Mouse (Mus musculus): ENCODE results near the gene Slc22a29. TPM values are rescaled to one million over a fixed set of nuclear protein-coding genes. Genes with fewer than 3 reads are reported as not detected.
"Not testable (repeated sequence)": the region's sequence is repeated elsewhere in the genome, so short reads cannot be mapped to it uniquely, and the experiment has no call there.

The Slc22a29 gene
- polyA plus RNA-seq (2012; rRNA removed): not detected in 2 replicates

GRCm38 (mm10) chr19:8218800-8219199 lies at the start of gene Slc22a29:
Gene Slc22a29 (minus strand): TSS chr19:8218900.
- H3K4me3 ChIP-seq (replicated peaks; ENCODE audit: extremely low read depth, low read depth, low read length): no peak within 1 kb of the TSS
- H3K4me1 ChIP-seq (ENCODE audit: control insufficient read depth, insufficient read depth, low read length): no peaks in the 10 kb centered on the region
- DNase-seq: no peak
- TF ChIP-seq POLR2A (IDR thresholded peaks at IDR 0.05; ENCODE audit: borderline replicate concordance, extremely low read depth, low read depth, low read length): no peak
- TF ChIP-seq CTCF (IDR thresholded peaks at IDR 0.05; ENCODE audit: insufficient read depth, low read length): no peak
- 81% methylated on average over 2 of the region's 2 CpGs for WGBS

GRCm38 (mm10) chr19:8265324-8265723 lies 46.6 kb upstream of the Slc22a29 start:
- no peak for TF ChIP-seq CTCF (IDR thresholded peaks at IDR 0.05; ENCODE audit: insufficient read depth, low read length)
- no peak for TF ChIP-seq POLR2A (IDR thresholded peaks at IDR 0.05; ENCODE audit: borderline replicate concordance, extremely low read depth, low read depth, low read length)
- no peak for DNase-seq
- Histone ChIP-seq H3K4me3 (replicated peaks; ENCODE audit: extremely low read depth, low read depth, low read length) (no peak overlapping the region), H3K4me1 (ENCODE audit: control insufficient read depth, insufficient read depth, low read length) (no peaks in the 10 kb centered on the region)
- WGBS: 60% methylated on average over 3 of the region's 3 CpGs

- Histone ChIP-seq H3K4me1 (ENCODE audit: control insufficient read depth, insufficient read depth, low read length) (no peaks in the 10 kb centered on the region), H3K4me3 (replicated peaks; ENCODE audit: extremely low read depth, low read depth, low read length) (peak overlapping the region; percentile 44)
- DNase-seq: no peak
- no peak for TF ChIP-seq CTCF (IDR thresholded peaks at IDR 0.05; ENCODE audit: insufficient read depth, low read length)
- WGBS: 18% methylated on average over 3 of the region's 3 CpGs
Measured at GRCm38 (mm10) chr19:8252705-8253037, 34.0 kb upstream of the Slc22a29 start.

GRCm38 (mm10) chr19:8251896-8252704 lies 33.4 kb upstream of the Slc22a29 start:
- peak; percentile 3 for DNase-seq
- TF ChIP-seq POLR2A (IDR thresholded peaks at IDR 0.05; ENCODE audit: borderline replicate concordance, extremely low read depth, low read depth, low read length): no peak
- TF ChIP-seq CTCF (IDR thresholded peaks at IDR 0.05; ENCODE audit: insufficient read depth, low read length): no peak
- peak overlapping the region; percentile 44 for H3K4me3 ChIP-seq (replicated peaks; ENCODE audit: extremely low read depth, low read depth, low read length)
- no peaks in the 10 kb centered on the region for H3K4me1 ChIP-seq (ENCODE audit: control insufficient read depth, insufficient read depth, low read length)
- WGBS: 5% methylated on average over 58 of the region's 58 CpGs

GRCm38 (mm10) chr19:8228916-8229315 lies 10.2 kb upstream of the Slc22a29 start:
- Histone ChIP-seq H3K4me3 (replicated peaks; ENCODE audit: extremely low read depth, low read depth, low read length) (no peak overlapping the region), H3K4me1 (ENCODE audit: control insufficient read depth, insufficient read depth, low read length) (no peaks in the 10 kb centered on the region)
- no peak for DNase-seq
- TF ChIP-seq POLR2A (IDR thresholded peaks at IDR 0.05; ENCODE audit: borderline replicate concordance, extremely low read depth, low read depth, low read length) (no peak), CTCF (IDR thresholded peaks at IDR 0.05; ENCODE audit: insufficient read depth, low read length) (no peak)

GRCm38 (mm10) chr19:8148787-8149523 lies 69.7 kb downstream of the Slc22a29 start:
- no peak overlapping the region for H3K4me3 ChIP-seq (replicated peaks; ENCODE audit: extremely low read depth, low read depth, low read length)
- TF ChIP-seq CTCF (IDR thresholded peaks at IDR 0.05; ENCODE audit: insufficient read depth, low read length) (no peak), POLR2A (IDR thresholded peaks at IDR 0.05; ENCODE audit: borderline replicate concordance, extremely low read depth, low read depth, low read length) (no peak)
- WGBS: 51% methylated on average over 2 of the region's 2 CpGs
- no peak for DNase-seq
- H3K4me1 ChIP-seq (ENCODE audit: control insufficient read depth, insufficient read depth, low read length): no peaks in the 10 kb centered on the region

- not testable (repeated sequence) for DNase-seq; H3K4me3 ChIP-seq (replicated peaks; ENCODE audit: extremely low read depth, low read depth, low read length); H3K4me1 ChIP-seq (ENCODE audit: control insufficient read depth, insufficient read depth, low read length)
- 81% methylated on average over 2 of the region's 2 CpGs for WGBS
Measured at GRCm38 (mm10) chr19:8142716-8143115, 76.0 kb downstream of the Slc22a29 start.

GRCm38 (mm10) chr19:8134127-8134841 lies 84.4 kb downstream of the Slc22a29 start:
- WGBS: 62% methylated on average over 14 of the region's 14 CpGs
- not testable (repeated sequence) for H3K4me1 ChIP-seq (ENCODE audit: control insufficient read depth, insufficient read depth, low read length); H3K4me3 ChIP-seq (replicated peaks; ENCODE audit: extremely low read depth, low read depth, low read length); DNase-seq

- DNase-seq; H3K4me3 ChIP-seq (replicated peaks; ENCODE audit: extremely low read depth, low read depth, low read length); H3K4me1 ChIP-seq (ENCODE audit: control insufficient read depth, insufficient read depth, low read length): not testable (repeated sequence)
- 90% methylated on average over 2 of the region's 3 CpGs for WGBS
Measured at GRCm38 (mm10) chr19:8131881-8132280, 86.8 kb downstream of the Slc22a29 start, which contains the start of gene Slc22a28. Gene Slc22a28 (minus strand): TSS chr19:8131982.

Other genes starting within 250 kb of the Slc22a29 start
- gene Slc22a28, start 86.9 kb downstream of the Slc22a29 start, polyA plus RNA-seq (2012; rRNA removed): not detected in 2 replicates
- 0.06 TPM in 1 of 2 replicates, not detected in the other for gene Slc22a30, start 186.2 kb upstream of the Slc22a29 start, polyA plus RNA-seq (2012; rRNA removed)